Mouse (Mus musculus): ENCODE measurements at regions not wholly inside any gene's neighbourhood (a gene's known extent, or its start where the extent isn't known, plus 50 kb on each side); places are given as distances from the start of the nearest gene placed in this dataset.

GRCm38 (mm10) chr2:50826537-50826936 is 322.4 kb downstream of the Rnd3 start:
- Histone ChIP-seq H3K27ac (ENCODE audit: insufficient read depth, low read depth, low read length) (no peak overlapping the region), H3K4me3 (ENCODE audit: low read depth, low read length) (no peak overlapping the region), H3K27me3 (ENCODE audit: control insufficient read depth, insufficient read depth, low read length) (no peaks in the 10 kb centered on the region), H3K4me1 (ENCODE audit: control insufficient read depth, insufficient read depth, insufficient read length, low read length) (no peaks in the 10 kb centered on the region), H3K36me3 (ENCODE audit: control insufficient read depth, insufficient read depth, low read length) (no peaks in the 10 kb centered on the region)
- WGBS: 71% methylated on average over 3 of the region's 3 CpGs
- no peak for TF ChIP-seq POLR2A (IDR thresholded peaks at IDR 0.05; ENCODE audit: low read depth, low read length)
- TF ChIP-seq CTCF (IDR thresholded peaks at IDR 0.05; ENCODE audit: extremely low read depth, insufficient read length, insufficient replicate concordance, low read depth, low read length): no peak

GRCm38 (mm10) chr2:50825626-50826025 is 323.3 kb downstream of the Rnd3 start:
- Histone ChIP-seq H3K36me3 (ENCODE audit: control insufficient read depth, insufficient read depth, low read length) (no peaks in the 10 kb centered on the region), H3K4me1 (ENCODE audit: control insufficient read depth, insufficient read depth, insufficient read length, low read length) (no peaks in the 10 kb centered on the region), H3K4me3 (ENCODE audit: low read depth, low read length) (no peak overlapping the region), H3K27me3 (ENCODE audit: control insufficient read depth, insufficient read depth, low read length) (no peaks in the 10 kb centered on the region), H3K27ac (ENCODE audit: insufficient read depth, low read depth, low read length) (no peak overlapping the region)
- 95% methylated on average over 5 of the region's 5 CpGs for WGBS
- no peak for TF ChIP-seq CTCF (IDR thresholded peaks at IDR 0.05; ENCODE audit: extremely low read depth, insufficient read length, insufficient replicate concordance, low read depth, low read length)
- TF ChIP-seq POLR2A (IDR thresholded peaks at IDR 0.05; ENCODE audit: low read depth, low read length): no peak

- 66% methylated on average over 3 of the region's 3 CpGs for WGBS
- TF ChIP-seq CTCF (IDR thresholded peaks at IDR 0.05; ENCODE audit: extremely low read depth, insufficient read length, insufficient replicate concordance, low read depth, low read length): no peak
- no peak for TF ChIP-seq POLR2A (IDR thresholded peaks at IDR 0.05; ENCODE audit: low read depth, low read length)
- H3K4me3 ChIP-seq (ENCODE audit: low read depth, low read length): no peak overlapping the region
- no peaks in the 10 kb centered on the region for H3K4me1 ChIP-seq (ENCODE audit: control insufficient read depth, insufficient read depth, insufficient read length, low read length)
- H3K27me3 ChIP-seq (ENCODE audit: control insufficient read depth, insufficient read depth, low read length): no peaks in the 10 kb centered on the region
- no peaks in the 10 kb centered on the region for H3K36me3 ChIP-seq (ENCODE audit: control insufficient read depth, insufficient read depth, low read length)
- peak overlapping the region; percentile 22; the same call in 1 of the 2 replicates for H3K27ac ChIP-seq (ENCODE audit: insufficient read depth, low read depth, low read length)
Measured at GRCm38 (mm10) chr2:50824782-50825181, 324.1 kb downstream of the Rnd3 start.

GRCm38 (mm10) chr2:50822738-50823137 is 326.2 kb downstream of the Rnd3 start:
- H3K4me3 ChIP-seq (ENCODE audit: low read depth, low read length): no peak overlapping the region
- H3K36me3 ChIP-seq (ENCODE audit: control insufficient read depth, insufficient read depth, low read length): no peaks in the 10 kb centered on the region
- no peaks in the 10 kb centered on the region for H3K27me3 ChIP-seq (ENCODE audit: control insufficient read depth, insufficient read depth, low read length)
- H3K27ac ChIP-seq (ENCODE audit: insufficient read depth, low read depth, low read length): no peak overlapping the region
- H3K4me1 ChIP-seq (ENCODE audit: control insufficient read depth, insufficient read depth, insufficient read length, low read length): no peaks in the 10 kb centered on the region
- TF ChIP-seq POLR2A (IDR thresholded peaks at IDR 0.05; ENCODE audit: low read depth, low read length): no peak
- TF ChIP-seq CTCF (IDR thresholded peaks at IDR 0.05; ENCODE audit: extremely low read depth, insufficient read length, insufficient replicate concordance, low read depth, low read length): no peak

- Histone ChIP-seq H3K4me1 (ENCODE audit: control insufficient read depth, insufficient read depth, insufficient read length, low read length) (peaks cover under 1% of the 10 kb centered on the region; the same call in 1 of the 2 replicates), H3K4me3 (ENCODE audit: low read depth, low read length) (no peak overlapping the region), H3K27me3 (ENCODE audit: control insufficient read depth, insufficient read depth, low read length) (no peaks in the 10 kb centered on the region), H3K27ac (ENCODE audit: insufficient read depth, low read depth, low read length) (no peak overlapping the region), H3K36me3 (ENCODE audit: control insufficient read depth, insufficient read depth, low read length) (no peaks in the 10 kb centered on the region)
- TF ChIP-seq POLR2A (IDR thresholded peaks at IDR 0.05; ENCODE audit: low read depth, low read length) (no peak), CTCF (IDR thresholded peaks at IDR 0.05; ENCODE audit: extremely low read depth, insufficient read length, insufficient replicate concordance, low read depth, low read length) (no peak)
- 78% methylated on average over 5 of the region's 5 CpGs for WGBS
Measured at GRCm38 (mm10) chr2:50819305-50819665, 329.6 kb downstream of the Rnd3 start.

GRCm38 (mm10) chr2:50818557-50819304 is 330.2 kb downstream of the Rnd3 start:
- no peaks in the 10 kb centered on the region for H3K36me3 ChIP-seq (ENCODE audit: control insufficient read depth, insufficient read depth, low read length)
- no peak overlapping the region for H3K27ac ChIP-seq (ENCODE audit: insufficient read depth, low read depth, low read length)
- WGBS: 64% methylated on average over 7 of the region's 7 CpGs
- no peaks in the 10 kb centered on the region for H3K27me3 ChIP-seq (ENCODE audit: control insufficient read depth, insufficient read depth, low read length)
- no peak overlapping the region for H3K4me3 ChIP-seq (ENCODE audit: low read depth, low read length)
- H3K4me1 ChIP-seq (ENCODE audit: control insufficient read depth, insufficient read depth, insufficient read length, low read length): peaks cover 4% of the 10 kb centered on the region; the same call in 1 of the 2 replicates
- no peak for TF ChIP-seq POLR2A (IDR thresholded peaks at IDR 0.05; ENCODE audit: low read depth, low read length)
- no peak for TF ChIP-seq CTCF (IDR thresholded peaks at IDR 0.05; ENCODE audit: extremely low read depth, insufficient read length, insufficient replicate concordance, low read depth, low read length)

- Histone ChIP-seq H3K36me3 (ENCODE audit: control insufficient read depth, insufficient read depth, low read length) (no peaks in the 10 kb centered on the region), H3K4me1 (ENCODE audit: control insufficient read depth, insufficient read depth, insufficient read length, low read length) (peaks cover 7% of the 10 kb centered on the region; the same call in 1 of the 2 replicates), H3K27me3 (ENCODE audit: control insufficient read depth, insufficient read depth, low read length) (no peaks in the 10 kb centered on the region), H3K4me3 (ENCODE audit: low read depth, low read length) (no peak overlapping the region), H3K27ac (ENCODE audit: insufficient read depth, low read depth, low read length) (no peak overlapping the region)
- WGBS: 89% methylated on average over 5 of the region's 5 CpGs
- TF ChIP-seq CTCF (IDR thresholded peaks at IDR 0.05; ENCODE audit: extremely low read depth, insufficient read length, insufficient replicate concordance, low read depth, low read length) (no peak), POLR2A (IDR thresholded peaks at IDR 0.05; ENCODE audit: low read depth, low read length) (no peak)
Measured at GRCm38 (mm10) chr2:50816364-50816763, 332.5 kb downstream of the Rnd3 start.

All from small intestine, adult 2 months (tissue).